Mouse (Mus musculus) kidney, adult 2 months (tissue): Measurements from ENCODE around the gene Fabp2. TPM values are rescaled to one million over a fixed set of nuclear protein-coding genes. Genes with fewer than 3 reads are reported as not detected.

Experiments
- DNase-seq: peaks from one replicate; pipeline ENCODE4 v3.0.0; 2021
- H3K27ac ChIP-seq: fragments of 200-500 bp; 2 replicates; pipeline ENCODE4 v1.5.1; 2012; ENCODE audit warnings: low read depth, low read length, control low read depth, inconsistent platforms; ENCODE audit not compliant: insufficient read depth
- H3K27me3 ChIP-seq: fragments of 200-500 bp; replicated peaks from 2 replicates; pipeline ENCODE4 v1.6.1; 2012; ENCODE audit warnings: mild to moderate bottlenecking, moderate library complexity, low read length, inconsistent platforms; ENCODE audit not compliant: control insufficient read depth, insufficient read depth
- H3K36me3 ChIP-seq: fragments of 200-500 bp; 2 replicates; pipeline ENCODE4 v1.6.1; 2012; ENCODE audit warnings: mild to moderate bottlenecking, moderate library complexity, low read length, inconsistent platforms; ENCODE audit not compliant: control insufficient read depth, insufficient read depth
- H3K4me1 ChIP-seq: fragments of 200-500 bp; 2 replicates; pipeline ENCODE4 v1.6.1; 2011; ENCODE audit warnings: low read length; ENCODE audit not compliant: control insufficient read depth, insufficient read depth
- H3K4me3 ChIP-seq: fragments of 200-500 bp; 2 replicates; pipeline ENCODE4 v1.5.1; 2011; ENCODE audit warnings: mild to moderate bottlenecking, low read depth, low read length, control low read depth; ENCODE audit not compliant: insufficient read depth
- CTCF ChIP-seq: fragments of 200-500 bp; conservative IDR thresholded peaks from 2 replicates; pipeline ENCODE4 v1.5.1; 2011; ENCODE audit warnings: low read depth, mild to moderate bottlenecking, control low read depth, low read length, moderate library complexity, mixed read lengths; ENCODE audit not compliant: insufficient read depth, insufficient read length
- POLR2A ChIP-seq: fragments of 200-500 bp; IDR thresholded peaks from one replicate; pipeline ENCODE4 v1.6.1; 2011; ENCODE audit warnings: low read depth, low read length, control low read depth
- WGBS: fragments of 180-500 bp; shearing (Covaris S2); methylation state at CpG from one replicate; pipeline ENCODE4 v1.1.7; 2018; 5-methylcytosine and 5-hydroxymethylcytosine counted together
- polyA plus RNA-seq: library from polyadenylated mRNA; depleted of rRNA; stranded (reverse); fragments of >200 nt; gene quantifications from 2 replicates; pipeline ENCODE4 v1.2.3, GENCODE M21; 2012

The Fabp2 gene
- polyA plus RNA-seq, 1 experiment: not detected

DNA sequence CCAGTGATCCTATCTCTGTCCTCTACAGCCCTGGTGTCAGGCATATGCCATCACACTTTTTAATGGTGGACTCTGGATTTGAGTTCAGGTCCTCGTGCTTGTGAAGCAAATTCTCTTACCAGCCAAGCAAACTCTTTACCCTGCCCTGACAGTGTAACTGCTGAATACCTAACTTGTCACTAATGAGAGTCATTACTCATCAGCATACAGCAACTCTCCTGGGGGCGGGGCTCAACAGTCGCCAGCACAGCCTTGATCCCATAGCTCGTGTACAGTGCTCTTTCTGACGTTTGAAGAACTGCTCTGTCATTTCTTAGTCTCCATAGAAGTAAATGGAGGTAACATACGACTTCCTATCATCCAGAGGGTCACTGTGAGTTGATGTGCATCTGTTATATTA lies 3.4 kb downstream of the Fabp2 start:
- Histone ChIP-seq H3K36me3 (no peaks in the 10 kb centered on the region), H3K27ac (no peak overlapping the region), H3K4me1 (no peaks in the 10 kb centered on the region), H3K27me3 (no peaks in the 10 kb centered on the region), H3K4me3 (no peak overlapping the region)
- DNase-seq: no peak
- TF ChIP-seq POLR2A (no peak), CTCF (no peak)
- WGBS: 55% methylated on average over 6 of the region's 6 CpGs

DNA sequence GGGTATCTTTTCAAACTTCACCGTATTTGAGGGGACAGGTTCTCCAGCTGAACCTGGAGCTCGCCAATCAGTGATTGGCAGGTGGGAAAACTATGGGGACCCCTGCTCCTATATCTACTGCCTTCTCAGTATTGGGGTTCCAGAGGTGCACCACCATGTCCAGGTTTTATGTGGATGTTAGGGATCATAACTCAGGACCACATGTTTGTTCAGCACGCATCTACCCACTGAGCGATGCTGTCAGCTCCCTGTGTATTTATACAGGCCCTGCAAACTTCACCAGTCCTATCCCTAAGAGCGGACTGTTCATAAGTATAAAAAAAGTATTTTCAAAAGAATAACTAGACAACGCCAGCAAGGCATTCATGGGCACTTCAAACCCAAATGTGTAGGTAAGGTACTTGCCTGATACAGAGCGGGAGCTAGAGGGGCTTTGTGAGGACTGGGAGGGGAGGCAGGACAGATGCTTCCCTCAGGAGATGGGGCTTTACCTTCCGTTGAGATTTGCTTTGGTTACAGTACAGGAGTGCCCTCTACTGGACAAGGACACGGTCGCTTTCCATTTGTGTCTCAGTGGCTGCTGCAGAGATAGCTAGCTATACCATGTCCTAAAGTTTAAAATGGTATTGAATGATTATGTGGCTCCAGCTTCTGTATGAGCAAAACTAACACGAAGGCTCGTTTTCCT lies 9.0 kb downstream of the Fabp2 start:
- Histone ChIP-seq H3K4me3 (no peak overlapping the region), H3K36me3 (no peaks in the 10 kb centered on the region), H3K4me1 (no peaks in the 10 kb centered on the region), H3K27me3 (no peaks in the 10 kb centered on the region), H3K27ac (no peak overlapping the region)
- TF ChIP-seq CTCF: peak; percentile 90
- TF ChIP-seq POLR2A: no peak
- peak; percentile 50 for DNase-seq
- 43% methylated on average over 12 of the region's 12 CpGs for WGBS

DNA sequence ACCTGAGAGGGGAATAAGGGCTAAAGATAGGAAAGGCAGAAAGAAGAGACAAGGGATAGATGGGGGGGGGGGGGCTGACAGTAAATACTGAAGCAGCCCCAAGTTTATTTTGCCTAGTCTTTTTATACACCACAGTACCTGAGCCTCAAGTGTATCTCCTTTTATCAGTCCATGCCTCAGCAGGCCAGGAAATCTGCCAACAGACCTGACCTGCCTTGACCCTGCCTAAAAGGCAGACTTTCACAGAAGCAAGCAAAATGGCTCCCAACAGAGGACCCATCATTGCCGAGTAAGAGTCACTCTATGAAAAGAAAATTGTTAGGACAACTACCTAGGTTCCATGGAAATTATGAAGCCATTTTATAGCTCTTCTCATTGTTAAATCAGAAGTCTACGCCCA lies 13.0 kb downstream of the Fabp2 start:
- H3K4me3 ChIP-seq: no peak overlapping the region
- no peaks in the 10 kb centered on the region for H3K36me3 ChIP-seq
- no peaks in the 10 kb centered on the region for H3K4me1 ChIP-seq
- no peak for DNase-seq
- TF ChIP-seq CTCF: no peak
- no peak for TF ChIP-seq POLR2A
- H3K27ac ChIP-seq: no peak overlapping the region
- WGBS: 87% methylated on average over 2 of the region's 2 CpGs
- no peaks in the 10 kb centered on the region for H3K27me3 ChIP-seq

DNA sequence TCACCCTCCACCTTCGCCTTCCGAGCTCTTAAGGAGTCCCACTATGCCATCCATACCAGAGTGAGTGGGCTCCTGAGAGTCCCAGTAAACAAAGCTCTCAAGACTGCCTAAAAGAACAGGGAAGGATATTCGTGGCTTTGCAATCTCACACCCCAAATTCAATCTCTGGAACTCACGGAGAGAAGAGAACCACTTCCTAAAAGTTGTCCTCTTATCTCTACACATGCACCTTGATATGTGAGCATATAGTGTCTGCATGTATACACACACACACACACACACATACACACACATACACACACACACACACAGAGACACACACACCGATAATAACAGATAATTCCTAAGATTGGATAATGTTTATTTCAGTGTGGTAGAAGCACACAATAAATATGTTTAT lies 20.6 kb downstream of the Fabp2 start:
- DNase-seq: no peak
- H3K27me3 ChIP-seq: no peaks in the 10 kb centered on the region
- WGBS: 85% methylated on average over 5 of the region's 5 CpGs
- H3K36me3 ChIP-seq: no peaks in the 10 kb centered on the region
- no peak overlapping the region for H3K4me3 ChIP-seq
- H3K27ac ChIP-seq: no peak overlapping the region
- no peaks in the 10 kb centered on the region; the same call in 1 of the 2 replicates for H3K4me1 ChIP-seq
- TF ChIP-seq CTCF (no peak), POLR2A (no peak)

DNA sequence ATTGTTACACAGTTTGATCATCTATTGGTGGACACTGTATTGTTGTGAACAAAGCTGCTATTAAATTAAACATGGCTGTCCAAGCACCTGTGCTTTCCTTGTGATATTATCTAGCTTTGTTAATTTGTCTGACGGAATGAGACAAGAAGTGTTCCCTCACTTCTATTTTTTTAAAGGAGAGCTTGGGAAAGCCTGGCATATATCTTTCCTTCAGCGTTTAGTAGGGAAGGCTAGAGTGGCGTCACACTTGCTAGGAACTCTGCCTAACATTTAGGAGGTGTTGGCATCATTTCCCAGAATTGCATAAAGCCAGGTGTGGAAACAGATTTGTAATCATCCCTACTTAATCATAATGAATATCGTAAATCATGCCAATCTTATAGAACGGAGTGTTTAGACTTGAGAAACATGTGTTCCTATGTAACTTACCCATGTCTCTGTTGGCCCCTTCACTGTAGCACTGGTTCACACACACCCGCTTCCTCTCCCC lies 21.4 kb downstream of the Fabp2 start:
- Histone ChIP-seq H3K27ac (no peak overlapping the region), H3K4me3 (no peak overlapping the region), H3K27me3 (no peaks in the 10 kb centered on the region), H3K36me3 (no peaks in the 10 kb centered on the region), H3K4me1 (peaks cover 3% of the 10 kb centered on the region; the same call in 1 of the 2 replicates)
- no peak for DNase-seq
- 84% methylated on average over 6 of the region's 6 CpGs for WGBS
- TF ChIP-seq CTCF (no peak), POLR2A (no peak)

DNA sequence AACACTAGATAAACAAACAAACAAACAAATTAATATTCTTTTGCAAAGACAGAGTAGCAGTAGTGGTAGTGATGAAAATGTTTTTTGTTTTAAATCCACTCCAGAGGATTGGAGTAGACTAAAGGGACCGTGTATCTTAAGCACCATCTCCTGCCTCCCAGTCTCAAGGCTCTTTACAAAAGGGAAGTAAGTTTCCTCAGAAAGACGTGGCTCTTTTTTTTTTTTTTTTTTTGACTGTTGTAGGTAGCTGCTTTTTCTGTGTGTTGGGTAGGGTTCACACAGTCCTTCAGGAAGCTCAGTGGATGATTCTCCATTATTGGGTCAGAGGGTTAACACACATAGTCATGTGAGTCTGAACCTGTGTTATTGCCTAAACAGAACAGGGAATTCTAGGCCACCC lies 23.8 kb downstream of the Fabp2 start:
- no peak overlapping the region for H3K27ac ChIP-seq
- no peak overlapping the region for H3K4me3 ChIP-seq
- WGBS: 61% methylated on average over 2 of the region's 2 CpGs
- TF ChIP-seq CTCF (no peak), POLR2A (no peak)
- H3K4me1 ChIP-seq: peaks cover 11% of the 10 kb centered on the region
- no peaks in the 10 kb centered on the region for H3K36me3 ChIP-seq
- no peaks in the 10 kb centered on the region for H3K27me3 ChIP-seq
- DNase-seq: no peak

DNA sequence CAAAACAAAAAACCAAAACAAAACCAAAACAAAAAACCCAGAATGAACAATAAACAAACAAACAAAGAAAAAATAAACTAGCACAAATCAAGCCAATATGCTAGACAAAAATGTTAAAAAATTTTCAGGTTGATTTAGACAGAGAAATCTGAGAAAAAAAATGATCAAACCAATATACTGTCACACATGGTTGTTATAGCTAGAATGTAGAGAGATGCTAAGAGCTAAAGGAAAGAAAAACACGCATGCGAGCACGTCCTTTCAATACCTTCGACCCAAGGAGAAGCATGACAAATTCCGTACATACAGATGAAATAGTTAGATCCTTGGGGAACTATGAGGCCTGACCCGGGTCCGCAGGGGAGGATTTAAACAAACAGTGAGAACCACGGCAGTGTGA lies 24.4 kb downstream of the Fabp2 start, which contains the start of gene Gm10959:
TSS of gene Gm10959 (minus strand) at position 101 of the 400 bp plus-strand sequence.
- no peaks in the 10 kb centered on the region for H3K36me3 ChIP-seq
- no peak for TF ChIP-seq CTCF
- DNase-seq: no peak
- H3K4me1 ChIP-seq: peaks cover 11% of the 10 kb centered on the region
- no peak within 1 kb of the TSS for H3K27ac ChIP-seq
- H3K27me3 ChIP-seq: no peaks in the 10 kb centered on the region
- no peak within 1 kb of the TSS for H3K4me3 ChIP-seq
- 74% methylated on average over 8 of the region's 8 CpGs for WGBS
